In the genomic region with DNA sequence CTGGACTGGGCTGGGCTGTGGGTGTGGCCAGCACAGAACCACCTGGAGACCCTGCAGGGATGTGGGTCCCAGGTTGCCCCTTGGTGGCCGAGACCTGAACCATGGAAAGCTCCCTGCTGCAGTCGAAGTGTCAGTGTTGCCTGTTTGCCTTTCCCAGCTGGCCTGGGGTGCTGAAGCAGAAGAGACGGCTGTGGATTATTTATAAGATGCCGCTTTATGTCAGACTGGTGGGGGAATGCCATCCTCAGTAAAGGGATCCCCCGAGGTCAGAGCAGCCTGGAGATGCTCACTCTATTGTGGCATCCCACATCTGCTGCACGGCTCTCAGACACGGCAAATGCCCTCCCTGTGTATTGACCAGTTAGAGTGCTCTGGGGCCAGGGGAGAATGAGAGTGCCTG, we compare ENCODE assay signal across 18 mouse cellular contexts.
"Had no signal": no experiment of that assay in that cellular context is flagged by ENCODE, and none has a peak within 500 bp of the region (broad histone marks: within the 10 kb centered on the region; RNA-seq: fewer than 3 reads in every experiment).

No protein-coding gene starts in this region.

- H3K36me3 ChIP-seq: midbrain, embryonic 10.5 days; midbrain, embryonic 12.5 days; neural tube, embryonic 12.5 days had no signal

- H3K9ac ChIP-seq: liver, embryonic 14.5 days; lung, embryonic 14.5 days; midbrain, embryonic 12.5 days; neural tube, embryonic 12.5 days had no signal

- ATAC-seq: midbrain, embryonic 16.5 days had no signal

- H3K4me2 ChIP-seq: lung, embryonic 14.5 days; midbrain, embryonic 12.5 days; neural tube, embryonic 12.5 days had no signal

- DNase-seq: lung, adult 18-20 months; lung, embryonic 14.5 days; lung, postnatal 10 days; lung, postnatal 4 days; midbrain, embryonic 14.5 days; right cerebral cortex, adult 18-20 months; right cerebral cortex, postnatal 25 days; right cerebral cortex, postnatal 4 days; spleen, adult 18-20 months; thymus, adult 18-20 months; thymus, postnatal 14 days; thymus, postnatal 36 days had no signal

- H3K27ac ChIP-seq: liver, embryonic 14.5 days; midbrain, embryonic 10.5 days; midbrain, embryonic 12.5 days; neural tube, embryonic 12.5 days had no signal

- H3K27me3 ChIP-seq: neural tube, embryonic 12.5 days had no signal

- H3K9me3 ChIP-seq: midbrain, embryonic 10.5 days; midbrain, embryonic 12.5 days; neural tube, embryonic 12.5 days had no signal

- H3K4me1 ChIP-seq: neural tube, embryonic 12.5 days had no signal

- H3K4me3 ChIP-seq: midbrain, embryonic 10.5 days; midbrain, embryonic 12.5 days; myocyte; neural tube, embryonic 12.5 days had no signal
